Mouse (Mus musculus): ENCODE data around the gene Suox. TPM values are rescaled to one million over a fixed set of nuclear protein-coding genes. Genes with fewer than 3 reads are reported as not detected.

Suox gene
- polyA plus RNA-seq, 1 experiment from 2014 or later, result 16.1 TPM

- no peaks in the 10 kb centered on the region for H3K27me3 ChIP-seq (replicated peaks; ENCODE audit: control insufficient read depth, insufficient read depth, low read length)
- no peak overlapping the region for H3K9ac ChIP-seq (ENCODE audit: low read depth, low read length)
- H3K36me3 ChIP-seq (ENCODE audit: control insufficient read depth, insufficient read depth, low read length), result no peaks in the 10 kb centered on the region
- H3K9me3 ChIP-seq (ENCODE audit: control insufficient read depth, low read length), result no peaks in the 10 kb centered on the region
- WGBS, result 99% methylated on average over 2 of the region's 2 CpGs
- no peak overlapping the region for H3K4me3 ChIP-seq (ENCODE audit: low read length)
- peaks cover 5% of the 10 kb centered on the region for H3K4me1 ChIP-seq (ENCODE audit: control insufficient read depth, insufficient read depth, low read depth, low read length)
- H3K4me2 ChIP-seq (ENCODE audit: low read length), result no peak overlapping the region
- no peak overlapping the region for H3K27ac ChIP-seq (ENCODE audit: low read depth, low read length)
- no peak for ATAC-seq
Measured at GRCm38 (mm10) chr10:128665806-128666205, 8.1 kb downstream of the Suox start.

- Histone ChIP-seq H3K4me1 (ENCODE audit: control insufficient read depth, insufficient read depth, low read depth, low read length) (peaks cover 5% of the 10 kb centered on the region), H3K4me2 (ENCODE audit: low read length) (no peak overlapping the region), H3K27me3 (replicated peaks; ENCODE audit: control insufficient read depth, insufficient read depth, low read length) (no peaks in the 10 kb centered on the region), H3K27ac (ENCODE audit: low read depth, low read length) (no peak overlapping the region), H3K9ac (ENCODE audit: low read depth, low read length) (no peak overlapping the region), H3K36me3 (ENCODE audit: control insufficient read depth, insufficient read depth, low read length) (no peaks in the 10 kb centered on the region), H3K9me3 (ENCODE audit: control insufficient read depth, low read length) (no peaks in the 10 kb centered on the region), H3K4me3 (ENCODE audit: low read length) (no peak overlapping the region)
- 87% methylated on average over 3 of the region's 3 CpGs for WGBS
- no peak for ATAC-seq
Measured at GRCm38 (mm10) chr10:128665307-128665706, 8.6 kb downstream of the Suox start.

GRCm38 (mm10) chr10:128664808-128665207 is 9.1 kb downstream of the Suox start:
- Histone ChIP-seq H3K4me3 (ENCODE audit: low read length) (no peak overlapping the region), H3K9me3 (ENCODE audit: control insufficient read depth, low read length) (no peaks in the 10 kb centered on the region), H3K9ac (ENCODE audit: low read depth, low read length) (no peak overlapping the region), H3K4me1 (ENCODE audit: control insufficient read depth, insufficient read depth, low read depth, low read length) (peaks cover 5% of the 10 kb centered on the region), H3K27me3 (replicated peaks; ENCODE audit: control insufficient read depth, insufficient read depth, low read length) (no peaks in the 10 kb centered on the region), H3K27ac (ENCODE audit: low read depth, low read length) (no peak overlapping the region), H3K36me3 (ENCODE audit: control insufficient read depth, insufficient read depth, low read length) (no peaks in the 10 kb centered on the region), H3K4me2 (ENCODE audit: low read length) (no peak overlapping the region)
- ATAC-seq, result no peak
- WGBS, result 74% methylated on average over 3 of the region's 3 CpGs

- no peak overlapping the region for H3K9ac ChIP-seq (ENCODE audit: low read depth, low read length)
- no peaks in the 10 kb centered on the region for H3K9me3 ChIP-seq (ENCODE audit: control insufficient read depth, low read length)
- no peak overlapping the region for H3K4me2 ChIP-seq (ENCODE audit: low read length)
- H3K4me1 ChIP-seq (ENCODE audit: control insufficient read depth, insufficient read depth, low read depth, low read length), result peaks cover 5% of the 10 kb centered on the region
- no peaks in the 10 kb centered on the region for H3K27me3 ChIP-seq (replicated peaks; ENCODE audit: control insufficient read depth, insufficient read depth, low read length)
- WGBS, result 71% methylated on average over 5 of the region's 5 CpGs
- ATAC-seq, result no peak
- no peak overlapping the region for H3K27ac ChIP-seq (ENCODE audit: low read depth, low read length)
- no peak overlapping the region for H3K4me3 ChIP-seq (ENCODE audit: low read length)
- H3K36me3 ChIP-seq (ENCODE audit: control insufficient read depth, insufficient read depth, low read length), result no peaks in the 10 kb centered on the region
Measured at GRCm38 (mm10) chr10:128663441-128664220, 10.2 kb downstream of the Suox start.

GRCm38 (mm10) chr10:128662465-128662864 is 11.4 kb downstream of the Suox start:
- H3K9me3 ChIP-seq (ENCODE audit: control insufficient read depth, low read length), result no peaks in the 10 kb centered on the region
- no peaks in the 10 kb centered on the region for H3K4me1 ChIP-seq (ENCODE audit: control insufficient read depth, insufficient read depth, low read depth, low read length)
- H3K9ac ChIP-seq (ENCODE audit: low read depth, low read length), result no peak overlapping the region
- H3K27ac ChIP-seq (ENCODE audit: low read depth, low read length), result no peak overlapping the region
- no peak for ATAC-seq
- H3K4me2 ChIP-seq (ENCODE audit: low read length), result no peak overlapping the region
- no peaks in the 10 kb centered on the region for H3K27me3 ChIP-seq (replicated peaks; ENCODE audit: control insufficient read depth, insufficient read depth, low read length)
- no peak overlapping the region for H3K4me3 ChIP-seq (ENCODE audit: low read length)
- H3K36me3 ChIP-seq (ENCODE audit: control insufficient read depth, insufficient read depth, low read length), result no peaks in the 10 kb centered on the region

- no peaks in the 10 kb centered on the region for H3K4me1 ChIP-seq (ENCODE audit: control insufficient read depth, insufficient read depth, low read depth, low read length)
- no peak overlapping the region for H3K4me3 ChIP-seq (ENCODE audit: low read length)
- H3K9ac ChIP-seq (ENCODE audit: low read depth, low read length), result no peak overlapping the region
- no peaks in the 10 kb centered on the region for H3K27me3 ChIP-seq (replicated peaks; ENCODE audit: control insufficient read depth, insufficient read depth, low read length)
- no peak for ATAC-seq
- no peak overlapping the region for H3K27ac ChIP-seq (ENCODE audit: low read depth, low read length)
- no peaks in the 10 kb centered on the region for H3K9me3 ChIP-seq (ENCODE audit: control insufficient read depth, low read length)
- WGBS, result 41% methylated on average over 9 of the region's 9 CpGs
- H3K4me2 ChIP-seq (ENCODE audit: low read length), result no peak overlapping the region
- no peaks in the 10 kb centered on the region for H3K36me3 ChIP-seq (ENCODE audit: control insufficient read depth, insufficient read depth, low read length)
Measured at GRCm38 (mm10) chr10:128659490-128659889, 14.4 kb downstream of the Suox start.

- Histone ChIP-seq H3K9me3 (ENCODE audit: control insufficient read depth, low read length) (no peaks in the 10 kb centered on the region), H3K4me1 (ENCODE audit: control insufficient read depth, insufficient read depth, low read depth, low read length) (no peaks in the 10 kb centered on the region), H3K9ac (ENCODE audit: low read depth, low read length) (no peak overlapping the region), H3K27ac (ENCODE audit: low read depth, low read length) (no peak overlapping the region), H3K4me2 (ENCODE audit: low read length) (no peak overlapping the region), H3K4me3 (ENCODE audit: low read length) (no peak overlapping the region), H3K27me3 (replicated peaks; ENCODE audit: control insufficient read depth, insufficient read depth, low read length) (no peaks in the 10 kb centered on the region), H3K36me3 (ENCODE audit: control insufficient read depth, insufficient read depth, low read length) (no peaks in the 10 kb centered on the region)
- no peak for ATAC-seq
- WGBS, result 53% methylated on average over 9 of the region's 9 CpGs
Measured at GRCm38 (mm10) chr10:128657844-128658243, 16.0 kb downstream of the Suox start.

GRCm38 (mm10) chr10:128656731-128657130 is 17.1 kb downstream of the Suox start:
- no peak overlapping the region for H3K4me3 ChIP-seq (ENCODE audit: low read length)
- H3K27me3 ChIP-seq (replicated peaks; ENCODE audit: control insufficient read depth, insufficient read depth, low read length), result no peaks in the 10 kb centered on the region
- H3K4me2 ChIP-seq (ENCODE audit: low read length), result no peak overlapping the region
- H3K4me1 ChIP-seq (ENCODE audit: control insufficient read depth, insufficient read depth, low read depth, low read length), result no peaks in the 10 kb centered on the region
- no peaks in the 10 kb centered on the region for H3K36me3 ChIP-seq (ENCODE audit: control insufficient read depth, insufficient read depth, low read length)
- WGBS, result 97% methylated on average over 1 of the region's 1 CpGs
- no peak overlapping the region for H3K9ac ChIP-seq (ENCODE audit: low read depth, low read length)
- H3K9me3 ChIP-seq (ENCODE audit: control insufficient read depth, low read length), result no peaks in the 10 kb centered on the region
- ATAC-seq, result no peak
- no peak overlapping the region for H3K27ac ChIP-seq (ENCODE audit: low read depth, low read length)

GRCm38 (mm10) chr10:128655254-128655653 is 18.6 kb downstream of the Suox start:
- H3K9ac ChIP-seq (ENCODE audit: low read depth, low read length), result no peak overlapping the region
- no peak overlapping the region for H3K27ac ChIP-seq (ENCODE audit: low read depth, low read length)
- H3K4me2 ChIP-seq (ENCODE audit: low read length), result no peak overlapping the region
- no peaks in the 10 kb centered on the region for H3K9me3 ChIP-seq (ENCODE audit: control insufficient read depth, low read length)
- H3K36me3 ChIP-seq (ENCODE audit: control insufficient read depth, insufficient read depth, low read length), result no peaks in the 10 kb centered on the region
- no peak overlapping the region for H3K4me3 ChIP-seq (ENCODE audit: low read length)
- ATAC-seq, result no peak
- no peaks in the 10 kb centered on the region for H3K4me1 ChIP-seq (ENCODE audit: control insufficient read depth, insufficient read depth, low read depth, low read length)
- no peaks in the 10 kb centered on the region for H3K27me3 ChIP-seq (replicated peaks; ENCODE audit: control insufficient read depth, insufficient read depth, low read length)
- WGBS, result 88% methylated on average over 3 of the region's 3 CpGs

Measured in hindbrain, embryonic 16.5 days (tissue).